Mouse (Mus musculus): ENCODE data around the gene Hspb6. TPM values are rescaled to one million over a fixed set of nuclear protein-coding genes. Genes with fewer than 3 reads are reported as not detected.

Gene Hspb6
- polyA plus RNA-seq, 1 experiment, result 74.3 TPM

- H3K27me3 ChIP-seq (ENCODE audit: control insufficient read depth, insufficient read depth, low read length), result no peaks in the 10 kb centered on the region
- no peaks in the 10 kb centered on the region; the same call in 1 of the 2 replicates for H3K36me3 ChIP-seq (ENCODE audit: control insufficient read depth, insufficient read depth, low read length)
- H3K4me3 ChIP-seq (ENCODE audit: control insufficient read depth, low read depth, low read length), result peak within 1 kb of the TSS; percentile 96
- peak within 1 kb of the TSS; percentile 92 for H3K27ac ChIP-seq (ENCODE audit: control insufficient read depth, insufficient read depth, low read depth, low read length)
- TF ChIP-seq POLR2A (IDR thresholded peaks at IDR 0.05; ENCODE audit: control insufficient read depth, low read depth, low read length) (peak; percentile 41), CTCF (IDR thresholded peaks at IDR 0.05; ENCODE audit: control insufficient read depth, insufficient read depth, insufficient replicate concordance, low read depth, low read length) (no peak)
- peaks cover 29% of the 10 kb centered on the region for H3K4me1 ChIP-seq (ENCODE audit: control insufficient read depth, insufficient read depth, low read length)
Measured at GRCm38 (mm10) chr7:30588676-30589434, 36.9 kb downstream of the Hspb6 start, which contains the start of gene Kmt2b. Gene Kmt2b, minus strand, starts transcription at chr7:30588726.

- Histone ChIP-seq H3K4me3 (ENCODE audit: control insufficient read depth, low read depth, low read length) (peak overlapping the region; percentile 88), H3K27me3 (ENCODE audit: control insufficient read depth, insufficient read depth, low read length) (no peaks in the 10 kb centered on the region), H3K36me3 (ENCODE audit: control insufficient read depth, insufficient read depth, low read length) (no peaks in the 10 kb centered on the region; the same call in 1 of the 2 replicates), H3K27ac (ENCODE audit: control insufficient read depth, insufficient read depth, low read depth, low read length) (peak overlapping the region; percentile 52), H3K4me1 (ENCODE audit: control insufficient read depth, insufficient read depth, low read length) (peaks cover 31% of the 10 kb centered on the region)
- TF ChIP-seq CTCF (IDR thresholded peaks at IDR 0.05; ENCODE audit: control insufficient read depth, insufficient read depth, insufficient replicate concordance, low read depth, low read length) (peak; percentile 68), POLR2A (IDR thresholded peaks at IDR 0.05; ENCODE audit: control insufficient read depth, low read depth, low read length) (no peak; the same call in 1 of the 2 replicates)
Measured at GRCm38 (mm10) chr7:30589435-30590301, 37.7 kb downstream of the Hspb6 start.

DNA sequence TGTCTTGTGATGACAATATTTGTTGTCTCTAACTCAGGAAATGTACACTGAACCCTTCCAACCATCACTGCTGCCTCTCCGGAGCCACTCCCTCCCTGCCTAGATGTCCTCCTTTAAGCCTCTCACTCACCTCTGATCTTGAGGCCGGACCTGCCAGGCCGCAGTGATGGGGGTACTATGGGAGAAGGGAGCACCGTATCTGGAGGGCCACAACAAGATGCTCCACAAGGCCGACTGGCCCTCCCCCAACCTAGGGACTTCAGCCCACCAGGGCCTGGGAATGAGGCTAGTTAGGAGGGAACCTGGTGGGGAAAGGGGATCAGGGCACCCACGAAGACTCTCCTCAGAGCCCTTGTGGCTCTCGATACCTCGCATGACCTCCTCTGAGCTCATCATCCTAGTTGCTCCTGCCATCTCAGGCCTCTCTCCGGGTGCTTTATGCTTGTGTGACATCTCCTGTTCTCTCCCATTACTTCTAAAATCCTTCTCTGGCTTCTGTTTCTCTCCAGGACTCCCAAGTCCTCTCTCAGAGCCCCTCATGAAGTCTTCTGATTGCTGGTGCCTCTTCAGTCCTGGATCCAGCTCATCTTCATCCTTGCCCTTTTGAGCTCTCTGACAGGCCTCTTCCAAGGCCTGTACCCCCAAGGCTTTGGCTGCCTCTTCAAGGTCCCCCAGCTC, 39.1 kb downstream of the Hspb6 start:
- TF ChIP-seq POLR2A (IDR thresholded peaks at IDR 0.05; ENCODE audit: control insufficient read depth, low read depth, low read length), result no peak
- TF ChIP-seq CTCF (IDR thresholded peaks at IDR 0.05; ENCODE audit: control insufficient read depth, insufficient read depth, insufficient replicate concordance, low read depth, low read length), result no peak
- peak overlapping the region; percentile 88 for H3K4me3 ChIP-seq (ENCODE audit: control insufficient read depth, low read depth, low read length)
- no peaks in the 10 kb centered on the region for H3K27me3 ChIP-seq (ENCODE audit: control insufficient read depth, insufficient read depth, low read length)
- H3K4me1 ChIP-seq (ENCODE audit: control insufficient read depth, insufficient read depth, low read length), result peaks cover 35% of the 10 kb centered on the region
- H3K36me3 ChIP-seq (ENCODE audit: control insufficient read depth, insufficient read depth, low read length), result no peaks in the 10 kb centered on the region; the same call in 1 of the 2 replicates
- H3K27ac ChIP-seq (ENCODE audit: control insufficient read depth, insufficient read depth, low read depth, low read length), result peak overlapping the region; percentile 10; the same call in 1 of the 2 replicates

GRCm38 (mm10) chr7:30591605-30591951, 39.6 kb downstream of the Hspb6 start:
- Histone ChIP-seq H3K36me3 (ENCODE audit: control insufficient read depth, insufficient read depth, low read length) (no peaks in the 10 kb centered on the region; the same call in 1 of the 2 replicates), H3K4me1 (ENCODE audit: control insufficient read depth, insufficient read depth, low read length) (peaks cover 33% of the 10 kb centered on the region), H3K4me3 (ENCODE audit: control insufficient read depth, low read depth, low read length) (peak overlapping the region; percentile 88), H3K27me3 (ENCODE audit: control insufficient read depth, insufficient read depth, low read length) (no peaks in the 10 kb centered on the region), H3K27ac (ENCODE audit: control insufficient read depth, insufficient read depth, low read depth, low read length) (peak overlapping the region; percentile 10; the same call in 1 of the 2 replicates)
- TF ChIP-seq CTCF (IDR thresholded peaks at IDR 0.05; ENCODE audit: control insufficient read depth, insufficient read depth, insufficient replicate concordance, low read depth, low read length), result no peak
- TF ChIP-seq POLR2A (IDR thresholded peaks at IDR 0.05; ENCODE audit: control insufficient read depth, low read depth, low read length), result no peak

GRCm38 (mm10) chr7:30592772-30593423, 40.9 kb downstream of the Hspb6 start:
- no peak for TF ChIP-seq CTCF (IDR thresholded peaks at IDR 0.05; ENCODE audit: control insufficient read depth, insufficient read depth, insufficient replicate concordance, low read depth, low read length)
- H3K4me3 ChIP-seq (ENCODE audit: control insufficient read depth, low read depth, low read length), result peak overlapping the region; percentile 77
- H3K27me3 ChIP-seq (ENCODE audit: control insufficient read depth, insufficient read depth, low read length), result no peaks in the 10 kb centered on the region
- no peaks in the 10 kb centered on the region; the same call in none of the 2 replicates for H3K36me3 ChIP-seq (ENCODE audit: control insufficient read depth, insufficient read depth, low read length)
- H3K4me1 ChIP-seq (ENCODE audit: control insufficient read depth, insufficient read depth, low read length), result peaks cover 27% of the 10 kb centered on the region
- H3K27ac ChIP-seq (ENCODE audit: control insufficient read depth, insufficient read depth, low read depth, low read length), result peak overlapping the region; percentile 19; the same call in 1 of the 2 replicates

GRCm38 (mm10) chr7:30593579-30594509, 41.9 kb downstream of the Hspb6 start:
- TF ChIP-seq POLR2A (IDR thresholded peaks at IDR 0.05; ENCODE audit: control insufficient read depth, low read depth, low read length) (no peak), CTCF (IDR thresholded peaks at IDR 0.05; ENCODE audit: control insufficient read depth, insufficient read depth, insufficient replicate concordance, low read depth, low read length) (no peak)
- H3K4me3 ChIP-seq (ENCODE audit: control insufficient read depth, low read depth, low read length), result peak overlapping the region; percentile 77

More at GRCm38 (mm10) chr7:30593579-30594509, 41.9 kb downstream of the Hspb6 start:
- no peaks in the 10 kb centered on the region for H3K27me3 ChIP-seq (ENCODE audit: control insufficient read depth, insufficient read depth, low read length)
- H3K4me1 ChIP-seq (ENCODE audit: control insufficient read depth, insufficient read depth, low read length), result peaks cover 25% of the 10 kb centered on the region
- peaks cover 2% of the 10 kb centered on the region for H3K36me3 ChIP-seq (ENCODE audit: control insufficient read depth, insufficient read depth, low read length)
- no peak overlapping the region for H3K27ac ChIP-seq (ENCODE audit: control insufficient read depth, insufficient read depth, low read depth, low read length)

Measured in testis, adult 2 months (tissue).